Mouse (Mus musculus): Measurements from ENCODE around the gene Vash1. TPM values are rescaled to one million over a fixed set of nuclear protein-coding genes. Genes with fewer than 3 reads are reported as not detected.

The Vash1 gene
- total and polyA plus RNA-seq, 3 experiments = 6.4 to 14.8 (median 10.0) TPM

DNA sequence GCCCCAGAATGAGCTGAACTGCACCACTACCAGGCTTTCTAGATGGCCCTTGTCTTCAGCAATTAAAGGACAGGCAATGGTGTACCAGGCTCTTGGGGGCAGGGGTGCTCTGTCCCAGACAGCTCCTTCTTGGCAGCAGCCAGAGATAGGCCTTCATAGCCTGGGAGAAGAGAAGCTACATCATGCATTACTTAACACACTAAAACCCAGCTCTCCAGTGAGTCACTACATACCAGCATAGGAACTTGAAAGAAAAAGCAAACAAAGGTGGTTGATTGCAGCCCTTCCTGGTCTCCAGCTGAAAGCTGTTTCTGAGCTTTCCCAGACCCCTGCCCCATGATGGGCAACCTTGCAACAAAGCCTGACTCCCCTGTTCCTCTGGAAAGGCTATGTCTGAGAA is 20.0 kb downstream of the Vash1 start:
- no peak for TF ChIP-seq CTCF (IDR thresholded peaks at IDR 0.05)
- no peak for TF ChIP-seq POLR2A (IDR thresholded peaks at IDR 0.05; ENCODE audit: insufficient read depth, low read depth, low read length)
- no peak for TF ChIP-seq EP300 (IDR thresholded peaks at IDR 0.05; ENCODE audit: insufficient read depth, low read depth, low read length)
- intact Hi-C loops (cut with DNase I) = no loop called here
- Histone ChIP-seq H3K4me3 (no peak overlapping the region), H3K79me2 (replicated peaks; ENCODE audit: control insufficient read depth, insufficient read depth, low read length) (no peaks in the 10 kb centered on the region), H3K27me3 (ENCODE audit: control insufficient read depth, insufficient read depth, low read length) (no peaks in the 10 kb centered on the region), H3K4me1 (ENCODE audit: control insufficient read depth, insufficient read depth, low read length) (no peaks in the 10 kb centered on the region), H3K9ac (ENCODE audit: low read depth, low read length) (no peak overlapping the region), H3K27ac (no peak overlapping the region), H3K36me3 (ENCODE audit: control insufficient read depth, insufficient read depth, low read length) (no peaks in the 10 kb centered on the region)
- DNase-seq = no peak

DNA sequence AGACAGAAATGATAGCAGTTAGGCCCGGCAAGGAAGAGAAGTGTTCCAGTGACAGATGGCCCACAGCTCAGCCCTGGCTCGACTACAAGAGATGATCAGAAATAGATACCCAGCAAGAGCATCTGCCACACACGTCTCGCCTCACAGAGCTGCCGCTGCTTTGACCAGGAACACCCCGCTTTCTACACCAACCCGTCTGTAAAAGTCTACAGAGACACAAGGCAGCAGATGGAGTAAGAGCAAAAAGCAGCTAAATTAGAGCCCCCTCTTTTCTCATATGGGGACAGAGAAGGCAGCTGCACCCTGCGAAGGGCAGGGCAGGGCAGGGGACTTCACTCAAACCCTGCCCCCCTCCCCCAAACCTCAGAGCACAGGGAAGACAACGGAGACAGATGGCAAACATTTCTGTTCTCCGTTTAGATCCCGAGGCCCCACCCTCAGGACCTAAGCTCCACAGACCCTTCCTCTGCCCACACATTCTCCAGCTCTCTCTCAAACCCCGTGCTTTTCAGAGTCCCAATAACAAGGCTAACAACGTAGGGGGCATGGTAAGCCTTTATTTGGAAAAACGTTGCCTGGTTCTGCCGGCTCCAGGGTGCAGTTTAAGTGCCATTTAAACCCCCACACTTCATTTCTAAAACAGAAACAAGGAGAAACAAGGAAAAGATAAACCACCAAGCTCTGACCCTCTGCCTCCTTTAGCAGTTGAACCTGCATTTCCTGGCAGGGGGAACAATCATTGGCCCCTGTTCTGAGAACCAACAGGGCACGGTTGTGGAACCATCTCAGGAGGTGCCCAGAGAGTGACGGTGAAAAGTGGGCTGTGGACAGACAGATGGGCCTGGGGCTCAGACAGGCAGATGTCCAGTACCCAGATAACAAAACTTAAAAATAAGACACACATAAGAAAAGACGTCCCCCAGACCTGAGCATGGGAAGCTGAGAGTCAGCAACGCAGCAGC is 21.7 kb downstream of the Vash1 start:
- Histone ChIP-seq H3K27me3 (ENCODE audit: control insufficient read depth, insufficient read depth, low read length) (no peaks in the 10 kb centered on the region), H3K4me3 (no peak overlapping the region), H3K79me2 (replicated peaks; ENCODE audit: control insufficient read depth, insufficient read depth, low read length) (no peaks in the 10 kb centered on the region), H3K4me1 (ENCODE audit: control insufficient read depth, insufficient read depth, low read length) (no peaks in the 10 kb centered on the region), H3K9ac (ENCODE audit: low read depth, low read length) (no peak overlapping the region), H3K27ac (no peak overlapping the region), H3K36me3 (ENCODE audit: control insufficient read depth, insufficient read depth, low read length) (no peaks in the 10 kb centered on the region)
- no peak for DNase-seq
- TF ChIP-seq CTCF (IDR thresholded peaks at IDR 0.05) (no peak), EP300 (IDR thresholded peaks at IDR 0.05; ENCODE audit: insufficient read depth, low read depth, low read length) (no peak), POLR2A (IDR thresholded peaks at IDR 0.05; ENCODE audit: insufficient read depth, low read depth, low read length) (no peak)
- intact Hi-C loops (cut with DNase I) = no loop called here
- 55% methylated on average over 19 of the region's 19 CpGs for WGBS

DNA sequence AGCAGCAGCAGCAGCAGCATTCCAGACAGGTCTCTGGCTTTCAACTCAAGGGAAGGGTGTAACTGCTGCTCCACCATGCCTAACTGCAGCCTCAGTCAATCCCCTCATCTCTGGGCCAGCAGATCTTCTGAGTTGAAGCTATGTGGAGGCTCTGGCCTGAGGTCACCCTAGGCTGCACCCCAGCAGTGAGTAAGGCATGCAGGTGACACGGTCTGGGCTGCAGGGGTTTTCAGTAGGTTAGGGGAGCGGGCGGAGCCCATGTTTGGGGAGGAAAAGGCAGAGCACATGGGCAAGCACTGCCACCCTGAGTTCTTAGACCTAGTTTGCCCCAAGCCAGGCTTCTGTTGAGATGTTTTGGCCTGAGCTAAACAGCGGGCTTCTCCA is 22.4 kb downstream of the Vash1 start:
- Histone ChIP-seq H3K79me2 (replicated peaks; ENCODE audit: control insufficient read depth, insufficient read depth, low read length) (no peaks in the 10 kb centered on the region), H3K9ac (ENCODE audit: low read depth, low read length) (no peak overlapping the region), H3K27me3 (ENCODE audit: control insufficient read depth, insufficient read depth, low read length) (no peaks in the 10 kb centered on the region), H3K36me3 (ENCODE audit: control insufficient read depth, insufficient read depth, low read length) (no peaks in the 10 kb centered on the region), H3K4me3 (no peak overlapping the region), H3K27ac (no peak overlapping the region), H3K4me1 (ENCODE audit: control insufficient read depth, insufficient read depth, low read length) (no peaks in the 10 kb centered on the region)
- TF ChIP-seq POLR2A (IDR thresholded peaks at IDR 0.05; ENCODE audit: insufficient read depth, low read depth, low read length) (no peak), EP300 (IDR thresholded peaks at IDR 0.05; ENCODE audit: insufficient read depth, low read depth, low read length) (no peak), CTCF (IDR thresholded peaks at IDR 0.05) (no peak)
- no peak for DNase-seq
- intact Hi-C loops (cut with DNase I) = no loop called here
- WGBS = 92% methylated on average over 4 of the region's 4 CpGs

DNA sequence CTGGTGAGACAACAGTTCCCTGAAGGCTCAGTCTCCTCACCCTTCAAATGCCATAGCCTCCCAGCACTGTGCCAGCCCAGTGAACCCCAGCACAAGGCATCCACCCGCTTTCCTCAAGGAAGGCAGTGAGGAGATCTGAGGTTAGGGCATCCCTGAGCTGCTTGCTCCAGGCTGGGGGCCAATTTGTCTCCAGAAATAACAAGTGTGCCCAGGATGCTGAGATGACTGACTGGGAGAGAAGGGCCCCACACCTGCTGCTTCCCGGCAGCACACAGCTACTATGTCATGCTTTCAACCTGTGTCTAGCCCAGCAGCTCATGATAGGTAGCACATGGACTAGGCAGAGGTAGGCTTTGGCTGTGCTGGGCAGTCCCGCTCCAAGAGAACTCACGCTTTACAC is 23.0 kb downstream of the Vash1 start:
- 94% methylated on average over 4 of the region's 4 CpGs for WGBS
- no peak for TF ChIP-seq POLR2A (IDR thresholded peaks at IDR 0.05; ENCODE audit: insufficient read depth, low read depth, low read length)
- no peak for TF ChIP-seq CTCF (IDR thresholded peaks at IDR 0.05)
- no peak for TF ChIP-seq EP300 (IDR thresholded peaks at IDR 0.05; ENCODE audit: insufficient read depth, low read depth, low read length)
- Histone ChIP-seq H3K36me3 (ENCODE audit: control insufficient read depth, insufficient read depth, low read length) (no peaks in the 10 kb centered on the region), H3K4me3 (no peak overlapping the region), H3K4me1 (ENCODE audit: control insufficient read depth, insufficient read depth, low read length) (no peaks in the 10 kb centered on the region), H3K27me3 (ENCODE audit: control insufficient read depth, insufficient read depth, low read length) (no peaks in the 10 kb centered on the region), H3K9ac (ENCODE audit: low read depth, low read length) (no peak overlapping the region), H3K27ac (no peak overlapping the region), H3K79me2 (replicated peaks; ENCODE audit: control insufficient read depth, insufficient read depth, low read length) (no peaks in the 10 kb centered on the region)
- no peak for DNase-seq
- intact Hi-C loops (cut with DNase I) = no loop called here

DNA sequence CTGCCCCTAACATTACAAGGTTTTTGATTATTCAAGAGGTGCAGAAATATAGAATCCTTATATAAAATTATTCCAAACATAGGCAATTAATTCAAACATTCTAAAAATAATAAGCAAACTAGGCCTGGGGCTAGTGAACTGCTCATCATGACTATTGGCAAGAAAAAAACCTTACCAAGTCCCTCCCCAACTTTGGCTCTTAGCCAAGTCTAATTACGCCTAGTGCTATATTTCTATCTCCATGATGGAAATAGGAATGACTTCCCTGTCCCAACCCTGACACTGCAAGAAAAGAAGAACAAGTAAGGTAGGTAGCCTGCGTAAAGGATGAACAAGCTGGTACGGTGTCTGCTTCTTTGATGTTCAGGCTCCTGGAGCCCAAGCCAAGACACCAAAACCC is 24.2 kb downstream of the Vash1 start:
- H3K4me1 ChIP-seq (ENCODE audit: control insufficient read depth, insufficient read depth, low read length) = no peaks in the 10 kb centered on the region
- no peaks in the 10 kb centered on the region for H3K27me3 ChIP-seq (ENCODE audit: control insufficient read depth, insufficient read depth, low read length)
- TF ChIP-seq EP300 (IDR thresholded peaks at IDR 0.05; ENCODE audit: insufficient read depth, low read depth, low read length) (no peak), POLR2A (IDR thresholded peaks at IDR 0.05; ENCODE audit: insufficient read depth, low read depth, low read length) (no peak), CTCF (IDR thresholded peaks at IDR 0.05) (no peak)
- no peak overlapping the region for H3K27ac ChIP-seq
- no peak overlapping the region for H3K4me3 ChIP-seq
- no peak for DNase-seq
- WGBS = 95% methylated on average over 3 of the region's 3 CpGs
- no peaks in the 10 kb centered on the region for H3K36me3 ChIP-seq (ENCODE audit: control insufficient read depth, insufficient read depth, low read length)
- H3K79me2 ChIP-seq (replicated peaks; ENCODE audit: control insufficient read depth, insufficient read depth, low read length) = no peaks in the 10 kb centered on the region
- intact Hi-C loops (cut with DNase I) = no loop called here
- H3K9ac ChIP-seq (ENCODE audit: low read depth, low read length) = no peak overlapping the region

DNA sequence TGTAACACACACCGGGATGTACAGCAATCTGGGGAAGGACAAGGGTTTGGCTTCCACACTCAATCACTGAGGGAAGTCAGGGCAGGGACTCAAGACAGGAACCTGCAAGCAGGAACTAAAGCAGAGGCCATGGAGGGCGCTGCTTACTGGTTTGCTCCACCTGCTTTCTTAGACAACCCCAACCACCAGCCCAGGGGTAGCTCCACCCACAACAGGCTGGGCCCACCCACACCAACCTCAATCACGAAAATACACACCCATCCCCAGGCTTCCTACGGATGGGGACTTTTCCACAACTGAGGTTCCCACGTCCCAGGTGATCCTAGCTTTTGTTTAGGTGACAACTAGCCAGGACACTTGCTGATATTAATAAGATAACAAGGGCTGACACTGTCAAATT is 27.3 kb downstream of the Vash1 start:
- TF ChIP-seq CTCF (IDR thresholded peaks at IDR 0.05) = no peak
- TF ChIP-seq POLR2A (IDR thresholded peaks at IDR 0.05; ENCODE audit: insufficient read depth, low read depth, low read length) = no peak
- no peak for TF ChIP-seq EP300 (IDR thresholded peaks at IDR 0.05; ENCODE audit: insufficient read depth, low read depth, low read length)
- no peak for DNase-seq
- Histone ChIP-seq H3K9ac (ENCODE audit: low read depth, low read length) (no peak overlapping the region), H3K27me3 (ENCODE audit: control insufficient read depth, insufficient read depth, low read length) (no peaks in the 10 kb centered on the region), H3K79me2 (replicated peaks; ENCODE audit: control insufficient read depth, insufficient read depth, low read length) (no peaks in the 10 kb centered on the region), H3K4me1 (ENCODE audit: control insufficient read depth, insufficient read depth, low read length) (no peaks in the 10 kb centered on the region), H3K36me3 (ENCODE audit: control insufficient read depth, insufficient read depth, low read length) (no peaks in the 10 kb centered on the region), H3K27ac (no peak overlapping the region), H3K4me3 (no peak overlapping the region)
- intact Hi-C loops (cut with DNase I) = no loop called here
- WGBS = 91% methylated on average over 5 of the region's 5 CpGs
